Mouse (Mus musculus) thymus, postnatal 36 days (tissue): ENCODE measurements at regions not wholly inside any gene's neighbourhood (a gene's known extent, or its start where the extent isn't known, plus 50 kb on each side); places are given as distances from the start of the nearest gene placed in this dataset.
"Not testable (repeated sequence)": the region's sequence is repeated elsewhere in the genome, so short reads cannot be mapped to it uniquely, and the experiment has no call there.

Source experiments
- DNase-seq, 2 experiments: peaks; one replicate each; pipeline ENCODE4 v3.0.0; 2022; ENCODE audit warnings: mixed read lengths in 2 of 2

DNA sequence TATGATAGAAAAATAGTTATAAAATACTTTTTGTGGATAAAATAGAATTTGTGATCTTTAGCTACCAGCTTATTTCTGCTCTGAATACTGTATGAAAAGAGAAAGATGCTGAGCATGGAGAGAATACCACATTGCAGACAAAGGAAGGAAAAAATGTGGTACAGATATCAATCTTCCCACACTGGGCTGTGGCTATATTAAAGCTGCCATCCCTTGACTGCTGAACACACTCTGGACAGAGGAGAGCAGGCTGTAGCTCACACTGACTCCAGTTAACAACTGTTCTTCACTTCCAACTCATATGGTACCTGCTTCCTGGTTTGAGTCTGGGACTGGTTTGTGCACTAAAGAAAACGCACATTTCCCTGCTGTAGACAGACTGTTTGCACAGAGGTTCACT lies 76.7 kb upstream of the Try4 start:
- DNase-seq = no peak

- no peak for DNase-seq
Measured at GRCm38 (mm10) chr6:41218415-41218814, 83.7 kb upstream of the Try4 start.

DNA sequence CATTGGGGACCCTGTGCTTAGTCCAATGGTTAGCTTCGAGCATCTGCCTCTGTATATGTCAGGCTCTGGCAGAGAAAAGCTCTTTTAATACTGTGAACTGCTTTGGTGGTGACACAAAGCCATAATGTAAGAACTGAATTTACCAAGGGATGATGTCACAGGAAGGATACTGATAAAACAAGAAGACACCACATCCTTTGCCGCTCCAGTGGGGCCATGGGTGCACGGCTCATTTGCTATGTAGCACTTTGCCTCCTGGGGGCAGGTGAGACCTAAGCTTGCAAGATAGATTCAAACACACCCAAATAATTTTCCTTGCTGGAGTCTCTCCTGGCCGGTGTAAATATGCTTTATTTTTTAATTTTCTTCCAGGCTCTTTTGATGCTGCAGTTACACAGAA lies 86.2 kb upstream of the Try4 start:
- DNase-seq = peak; percentile 52 to 75

DNA sequence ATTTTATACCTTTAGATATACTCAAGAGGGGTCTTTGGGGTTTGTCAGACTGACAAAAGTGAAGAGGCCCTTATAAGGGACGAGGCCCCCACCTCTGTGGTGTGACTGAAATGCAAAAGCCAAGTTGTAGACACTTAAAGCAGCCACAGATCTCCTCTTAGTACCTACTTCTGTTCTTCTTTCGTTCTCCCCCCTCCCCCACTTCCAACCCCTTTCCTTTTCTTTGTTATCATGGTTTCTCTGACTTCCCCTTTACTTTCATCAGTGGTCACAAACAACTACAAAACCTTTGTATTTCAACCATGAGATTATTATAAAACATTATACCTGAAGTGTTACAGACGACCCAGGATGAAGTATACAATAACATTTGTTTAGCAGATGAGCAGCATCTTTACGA lies 96.2 kb upstream of the Try4 start:
- no peak for DNase-seq

GRCm38 (mm10) chr6:41202882-41203281 lies 99.2 kb upstream of the Try4 start:
- DNase-seq = no peak

DNA sequence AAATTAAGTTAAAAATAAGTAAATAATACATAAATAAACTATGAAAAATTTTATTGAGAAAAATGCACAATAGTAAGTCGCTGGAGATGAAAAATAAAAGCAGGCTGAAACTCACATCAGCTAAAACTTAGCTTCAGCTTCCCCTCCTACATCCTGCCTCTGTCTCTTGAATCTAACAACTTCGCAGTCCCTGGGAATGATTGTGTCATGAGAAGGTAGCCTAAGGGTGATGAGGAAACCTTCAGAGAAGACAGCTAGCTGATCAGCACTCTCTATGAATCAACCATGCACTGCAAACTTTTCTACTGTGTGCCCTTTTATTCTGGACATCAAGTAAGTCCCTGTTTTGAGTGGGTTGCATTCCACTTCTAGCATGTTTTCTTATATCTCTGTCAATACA lies 99.8 kb upstream of the Try4 start:
- no peak for DNase-seq

GRCm38 (mm10) chr6:41194464-41194863 lies 107.6 kb upstream of the Try4 start:
- DNase-seq = no peak

- DNase-seq = no peak
Measured at GRCm38 (mm10) chr6:41191734-41192326, 110.2 kb upstream of the Try4 start.

GRCm38 (mm10) chr6:41188910-41189309 lies 113.2 kb upstream of the Try4 start:
- no peak for DNase-seq

- peak; percentile 52 to 57 for DNase-seq
Measured at GRCm38 (mm10) chr6:41187966-41188365, 114.1 kb upstream of the Try4 start.

- peak; percentile 30 to 52 for DNase-seq
Measured at GRCm38 (mm10) chr6:41178896-41179295, 123.2 kb upstream of the Try4 start.

DNA sequence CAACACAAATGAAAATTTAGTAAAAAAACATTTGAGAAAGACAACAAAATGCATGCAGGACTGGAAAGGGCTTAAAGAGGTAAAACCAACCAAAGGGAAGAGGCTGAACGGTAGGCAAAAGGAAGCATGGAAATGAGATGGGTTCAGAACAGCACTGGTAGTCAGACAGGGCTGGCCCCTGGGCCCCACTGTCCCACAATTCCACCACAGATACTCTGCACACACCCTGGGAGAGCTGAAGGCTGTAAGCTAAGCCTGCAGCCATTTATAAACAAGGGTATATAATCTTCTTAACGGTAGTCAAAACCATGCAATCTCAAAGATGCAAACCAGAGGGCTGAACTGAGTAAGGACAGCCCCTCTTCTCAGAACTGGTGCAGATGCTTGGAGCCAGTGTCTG lies 124.0 kb upstream of the Try4 start:
- peak; percentile 5 to 17 for DNase-seq

- no peak for DNase-seq
Measured at GRCm38 (mm10) chr6:41177152-41177551, 124.9 kb upstream of the Try4 start.

DNA sequence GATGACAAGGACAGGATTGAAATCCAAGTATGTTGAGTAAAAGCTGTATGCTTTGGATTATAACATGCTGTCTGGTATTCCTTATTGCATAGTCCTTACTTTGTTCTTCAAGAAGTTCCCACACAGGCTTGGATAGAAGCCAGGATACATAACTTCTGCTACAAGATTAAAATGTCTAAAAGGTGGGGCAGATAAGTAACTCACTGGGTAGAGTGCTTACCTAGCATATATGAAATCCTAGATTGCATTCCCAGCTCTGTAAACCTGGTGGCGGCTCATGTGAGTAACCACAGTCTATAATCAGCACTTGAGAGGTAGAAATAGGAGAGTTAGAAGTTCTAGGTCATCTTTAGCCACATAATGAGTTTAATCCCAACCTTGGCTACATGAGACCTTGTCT lies 126.0 kb upstream of the Try4 start:
- no peak for DNase-seq

GRCm38 (mm10) chr6:41163491-41163890 lies 128.2 kb upstream of the 2210010C04Rik start:
- no peak for DNase-seq

- DNase-seq = no peak
Measured at GRCm38 (mm10) chr6:41161693-41162092, 126.4 kb upstream of the 2210010C04Rik start.

DNA sequence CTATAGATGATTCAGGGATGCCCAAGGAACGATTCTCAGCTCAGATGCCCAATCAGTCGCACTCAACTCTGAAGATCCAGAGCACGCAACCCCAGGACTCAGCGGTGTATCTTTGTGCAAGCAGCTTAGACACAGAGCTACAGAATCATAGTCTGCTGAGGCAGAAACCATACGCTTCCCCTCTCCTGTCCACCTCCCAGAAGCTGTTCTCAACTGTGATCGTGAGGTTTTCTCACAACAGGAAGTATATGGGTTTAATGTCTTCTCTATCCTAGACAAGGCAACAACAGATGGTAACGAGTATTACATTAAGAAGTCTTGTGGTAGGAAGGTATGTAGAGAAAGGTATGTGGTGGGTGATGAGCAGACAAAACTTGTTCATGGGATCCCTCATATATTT lies 116.8 kb upstream of the 2210010C04Rik start:
- DNase-seq = no peak

GRCm38 (mm10) chr6:41151542-41151941 lies 116.2 kb upstream of the 2210010C04Rik start:
- DNase-seq = no peak

GRCm38 (mm10) chr6:41140916-41141315 lies 105.6 kb upstream of the 2210010C04Rik start:
- DNase-seq = no peak

GRCm38 (mm10) chr6:41137401-41137777 lies 102.1 kb upstream of the 2210010C04Rik start:
- DNase-seq = not testable (repeated sequence)

DNA sequence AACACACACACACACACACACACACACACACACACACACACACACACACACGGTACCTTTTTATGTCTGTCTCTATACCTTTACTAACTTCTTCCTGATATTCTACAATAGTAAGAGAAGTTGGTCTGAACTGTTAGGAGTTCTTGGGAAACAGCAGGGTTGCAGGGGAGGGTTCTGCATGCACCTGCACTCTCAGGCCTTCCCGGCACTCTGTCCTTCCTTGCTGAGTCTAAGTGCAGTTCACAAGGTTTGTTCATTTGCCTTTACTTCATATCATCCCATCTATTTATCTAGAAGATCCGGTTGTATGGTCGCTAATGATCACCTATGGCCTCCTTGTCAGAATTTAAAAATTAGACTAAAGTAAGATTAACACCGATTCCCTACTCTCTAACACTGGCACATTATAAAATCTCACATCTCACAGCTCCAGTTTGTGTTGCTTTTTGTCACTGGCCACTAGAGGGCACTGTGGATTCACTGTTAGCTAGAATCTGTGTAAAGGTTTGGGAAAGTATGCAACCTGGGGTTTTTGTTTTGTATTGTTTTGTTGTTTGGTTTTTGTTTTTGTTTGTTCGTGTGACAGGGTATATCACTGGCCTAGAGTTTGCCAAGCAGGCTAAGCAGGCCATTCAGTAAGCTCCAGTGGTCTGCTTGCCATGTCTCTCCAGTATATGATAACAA lies 101.5 kb upstream of the 2210010C04Rik start:
- peak in 1 of 2 experiments; percentile 35 for DNase-seq

DNA sequence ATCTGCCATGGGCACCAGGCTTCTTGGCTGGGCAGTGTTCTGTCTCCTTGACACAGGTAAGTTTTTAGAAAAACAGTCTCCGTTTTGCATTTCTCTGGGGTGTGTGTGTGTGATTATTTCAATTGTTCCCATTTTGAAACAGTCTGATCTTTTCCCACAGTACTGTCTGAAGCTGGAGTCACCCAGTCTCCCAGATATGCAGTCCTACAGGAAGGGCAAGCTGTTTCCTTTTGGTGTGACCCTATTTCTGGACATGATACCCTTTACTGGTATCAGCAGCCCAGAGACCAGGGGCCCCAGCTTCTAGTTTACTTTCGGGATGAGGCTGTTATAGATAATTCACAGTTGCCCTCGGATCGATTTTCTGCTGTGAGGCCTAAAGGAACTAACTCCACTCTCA lies 99.9 kb upstream of the 2210010C04Rik start:
- no peak for DNase-seq

DNA sequence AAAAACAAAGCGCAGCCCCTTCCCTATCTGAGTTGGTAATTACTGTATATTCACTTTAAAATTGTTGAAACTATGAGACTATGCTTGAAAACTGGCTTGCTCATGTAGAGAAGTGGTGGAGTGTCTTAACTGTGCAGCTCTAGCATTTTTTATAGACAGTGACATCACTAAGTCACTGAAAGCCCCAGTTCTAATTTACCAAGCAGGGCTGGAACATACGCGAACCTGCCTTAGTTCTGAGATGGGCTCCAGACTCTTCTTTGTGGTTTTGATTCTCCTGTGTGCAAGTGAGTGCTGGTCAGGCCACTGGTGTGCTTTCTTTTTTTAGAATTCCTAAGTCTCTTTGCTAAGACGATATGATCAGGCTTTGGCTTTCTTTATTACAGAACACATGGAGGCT lies 94.6 kb upstream of the 2210010C04Rik start:
- DNase-seq = no peak

DNA sequence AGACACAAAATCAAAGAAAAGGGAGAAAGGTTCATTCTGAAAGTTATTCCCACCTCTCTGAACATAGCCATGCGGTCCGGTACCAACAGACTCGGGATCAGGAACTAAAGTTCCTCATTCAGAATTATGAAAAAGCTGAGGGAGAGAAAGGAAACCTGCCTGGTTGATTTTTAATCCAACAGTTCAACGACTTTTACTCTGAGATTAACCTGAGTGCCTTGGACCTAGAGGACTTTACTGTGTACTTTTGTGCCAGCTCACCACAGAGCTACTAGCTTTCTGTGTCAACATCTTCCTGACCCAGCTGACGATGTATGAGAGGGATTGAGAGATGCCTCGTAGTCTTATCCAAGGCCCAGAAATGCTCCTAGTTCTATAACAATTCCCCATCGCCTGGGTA lies 92.5 kb upstream of the 2210010C04Rik start:
- DNase-seq = no peak

DNA sequence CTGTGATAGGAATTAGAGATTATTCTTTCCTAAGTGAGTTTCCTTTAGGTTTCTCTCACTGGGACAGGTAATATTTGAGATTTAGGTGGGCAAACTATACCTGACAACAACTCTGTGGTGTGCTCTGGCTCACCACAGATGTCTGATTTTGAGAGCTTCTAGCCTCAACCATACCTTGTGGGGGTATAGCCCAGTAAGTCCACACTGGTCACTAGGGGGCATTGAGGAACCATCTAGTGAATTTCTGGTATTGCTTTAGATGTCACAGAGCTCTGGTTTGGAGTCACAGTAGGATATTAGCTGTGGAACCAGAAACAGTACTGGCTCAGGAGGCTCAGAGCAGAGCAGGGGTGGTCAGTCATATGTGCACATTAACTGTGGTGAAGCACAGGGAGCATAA lies 91.5 kb upstream of the 2210010C04Rik start:
- DNase-seq = no peak
